Mouse (Mus musculus) spleen, postnatal 4 days (tissue): ENCODE measurements at regions not wholly inside any gene's neighbourhood (a gene's known extent, or its start where the extent isn't known, plus 50 kb on each side); places are given as distances from the start of the nearest gene placed in this dataset.

Source experiments
- DNase-seq, 2 experiments: peaks; one replicate each; pipeline ENCODE4 v3.0.0; 2022; ENCODE audit warnings: low spot score in 2 of 2

DNA sequence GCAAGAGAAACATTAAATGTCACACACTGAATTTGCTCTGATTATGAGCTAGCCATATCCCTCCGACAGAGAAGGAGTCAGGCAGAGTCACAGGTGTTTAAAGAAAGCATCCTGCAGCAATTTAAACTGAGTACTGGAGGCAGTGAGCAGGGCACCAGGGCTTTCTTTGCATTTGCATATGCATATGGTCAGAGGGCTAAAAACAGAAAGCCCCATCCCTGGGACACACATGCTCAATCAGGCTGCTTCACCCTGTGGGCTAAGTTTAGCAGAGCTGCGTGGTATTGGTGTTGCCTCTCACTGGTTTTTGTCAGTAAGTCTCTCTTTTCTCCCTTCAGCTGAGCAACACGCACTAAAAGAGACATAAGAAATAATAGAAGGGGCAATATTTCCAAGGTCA is 289.9 kb upstream of the Rps6ka3 start:
- no peak for DNase-seq

DNA sequence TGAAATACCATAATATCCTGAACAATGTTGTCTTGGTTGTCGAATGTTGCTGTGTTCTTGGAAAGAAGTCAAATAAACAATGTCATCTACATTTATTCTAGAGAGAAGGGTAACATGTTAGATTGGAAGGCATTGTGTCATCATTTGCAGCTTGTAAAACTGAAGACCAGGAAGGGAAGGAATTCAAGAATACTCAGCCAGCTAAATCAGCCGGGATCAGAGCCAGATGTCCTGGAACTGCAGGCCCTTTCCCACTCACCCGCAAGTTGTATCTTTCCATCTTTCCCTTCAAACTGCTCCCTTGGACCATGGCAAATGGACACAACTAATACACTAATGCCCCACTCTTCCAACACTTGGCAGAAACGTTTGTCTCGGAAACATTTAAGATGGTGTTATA is 288.7 kb upstream of the Rps6ka3 start:
- DNase-seq, result no peak

DNA sequence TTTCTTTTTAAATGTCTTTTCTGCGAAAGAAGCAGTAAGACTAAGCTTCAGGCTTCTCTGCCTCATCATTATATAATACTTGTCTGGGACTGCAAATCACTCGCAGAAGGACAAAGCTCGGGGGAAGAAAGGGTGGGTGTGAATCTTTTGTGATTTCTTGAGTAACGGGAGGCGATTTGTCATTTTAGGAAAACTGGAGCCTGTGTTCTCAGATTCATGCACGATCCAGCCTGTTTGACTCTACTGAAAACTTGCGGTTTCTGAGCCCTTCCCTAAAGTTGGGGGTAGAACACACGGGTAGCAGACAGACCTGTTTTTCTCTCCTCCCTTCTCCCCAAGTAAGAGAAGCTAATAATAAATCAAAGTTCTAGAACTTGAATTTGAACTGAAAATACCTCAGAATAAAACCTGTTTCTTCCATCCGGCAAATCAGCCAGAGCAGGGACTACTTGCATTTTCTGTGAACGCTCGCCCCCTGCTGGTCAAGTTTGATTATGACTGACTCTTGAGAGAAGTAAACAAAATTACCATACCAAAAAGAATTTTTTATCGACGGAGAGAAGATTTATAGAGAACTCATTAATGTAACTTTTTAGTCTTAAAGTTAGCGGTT is 288.2 kb upstream of the Rps6ka3 start:
- DNase-seq, result peak; percentile 12 to 78

DNA sequence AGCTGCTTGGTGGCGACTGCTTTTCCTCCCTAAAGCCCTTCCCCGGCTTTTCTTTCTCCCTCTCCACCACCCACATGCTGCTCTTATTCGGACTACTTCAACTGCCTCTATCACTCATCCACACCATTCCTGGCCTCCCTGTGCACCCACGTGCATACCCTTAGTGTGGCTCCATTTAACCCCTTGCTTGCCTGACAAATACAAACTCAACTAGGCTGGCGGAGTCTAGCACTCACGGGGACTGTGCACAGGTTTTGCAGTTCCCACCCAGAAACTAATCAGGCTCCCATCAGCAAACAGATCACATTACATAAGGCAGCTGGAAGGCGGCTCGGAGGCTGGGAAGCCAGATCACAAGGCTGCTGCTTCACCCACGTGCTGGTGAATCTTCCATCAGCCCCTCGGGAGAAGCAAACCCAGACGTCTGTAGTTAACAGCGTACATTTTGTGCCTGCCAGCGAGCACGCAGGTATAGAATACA is 287.0 kb upstream of the Rps6ka3 start:
- DNase-seq, result no peak

DNA sequence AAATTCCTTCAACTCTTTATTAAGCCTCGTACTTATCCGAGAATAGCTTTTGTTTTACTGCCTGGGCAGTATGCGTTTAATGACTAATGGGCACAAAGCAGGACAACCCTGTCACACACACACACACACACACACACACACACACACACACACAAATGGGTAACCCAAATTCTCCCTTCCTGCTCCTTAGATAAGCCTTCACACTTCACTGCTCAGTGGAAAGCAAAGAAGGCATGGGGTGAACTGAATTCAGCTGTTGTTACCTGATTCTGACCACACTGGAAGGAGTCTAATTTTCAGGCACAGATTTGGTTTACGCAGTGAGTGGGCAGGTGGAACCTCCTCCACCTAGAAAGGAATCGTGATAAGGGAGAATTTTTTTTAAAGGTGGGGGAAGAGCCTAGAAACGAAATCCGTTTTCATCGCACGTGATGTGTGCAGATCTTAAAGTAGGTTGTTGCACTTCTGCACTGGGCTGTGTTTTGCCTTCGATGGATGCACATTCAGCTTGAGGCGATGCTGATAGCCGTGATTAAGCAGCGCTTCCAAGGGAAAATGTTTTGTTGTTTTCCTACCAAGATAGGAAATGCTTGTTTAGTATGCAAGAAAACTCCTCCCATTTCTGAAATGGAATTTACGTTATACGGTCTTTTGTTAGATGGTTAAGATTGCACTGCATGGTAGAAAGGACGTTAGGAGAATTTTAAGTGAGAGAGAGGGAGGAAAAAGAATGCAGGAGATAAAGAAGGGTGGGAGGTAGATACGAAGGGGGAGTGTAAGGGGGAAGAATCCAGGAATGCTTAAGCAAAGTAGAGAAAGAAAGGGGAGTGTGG is 286.2 kb upstream of the Rps6ka3 start:
- DNase-seq, result no peak

DNA sequence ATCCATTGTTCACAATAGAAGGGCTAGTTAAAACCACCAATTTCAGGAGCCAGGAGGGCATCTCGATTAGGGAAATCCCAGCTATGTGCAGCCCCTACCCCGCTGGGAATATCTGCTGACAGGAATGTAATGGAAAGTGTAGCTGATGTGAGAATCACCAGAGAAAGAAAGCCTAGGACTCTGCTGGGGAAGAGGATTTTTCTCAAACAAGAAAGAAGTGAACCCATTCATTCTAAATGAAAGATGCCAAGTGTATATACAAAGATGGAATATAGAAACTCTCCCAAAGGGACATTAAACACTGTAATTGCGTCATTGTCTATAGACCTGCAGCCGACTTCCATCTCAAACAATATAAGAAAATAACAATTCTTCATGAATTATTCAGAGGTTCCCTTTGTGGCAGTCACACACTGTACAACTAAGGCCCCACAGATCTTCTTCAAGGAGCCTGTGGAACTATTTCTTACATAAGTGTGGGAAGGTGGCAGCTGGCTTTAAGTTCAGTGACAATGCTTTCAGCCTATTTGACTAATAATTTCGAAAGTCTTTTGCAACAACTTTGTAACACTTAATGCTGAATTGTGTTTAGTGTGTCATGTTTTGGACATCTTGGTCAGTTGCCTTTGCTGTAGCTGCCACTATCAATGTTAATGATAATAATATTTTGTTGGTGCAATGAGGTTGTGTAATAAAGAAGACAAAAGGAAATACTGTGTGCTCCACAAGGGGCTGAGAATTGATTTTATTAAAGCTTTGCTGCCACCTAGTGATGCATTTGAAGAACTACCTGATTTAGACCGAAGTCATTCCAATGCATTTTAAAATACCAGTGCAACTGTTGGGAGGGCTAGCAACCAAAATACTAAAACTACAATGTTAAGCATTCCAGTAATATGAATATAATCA is 285.4 kb upstream of the Rps6ka3 start:
- DNase-seq, result no peak

DNA sequence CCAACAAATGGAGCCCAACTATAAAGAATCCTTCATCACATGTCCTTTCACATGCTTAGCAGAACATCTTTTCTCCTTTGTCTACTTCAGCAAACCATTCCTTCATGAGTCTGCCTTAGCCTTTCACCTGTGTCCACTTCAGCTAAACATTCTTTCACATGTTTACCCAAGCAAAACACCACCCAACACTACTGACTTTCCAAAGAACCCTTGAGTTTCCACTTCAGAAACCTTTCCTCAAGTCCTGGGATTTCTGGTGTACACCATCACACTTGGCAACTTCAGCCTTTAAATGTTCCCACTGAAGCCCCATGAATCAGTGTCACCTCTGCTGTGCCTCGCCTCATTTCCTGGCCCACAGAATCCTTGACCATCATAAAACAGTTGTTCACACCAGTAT is 278.2 kb upstream of the Rps6ka3 start:
- DNase-seq, result no peak

GRCm38 (mm10) chrX:158947191-158947590 is 262.9 kb upstream of the Rps6ka3 start:
- no peak for DNase-seq

GRCm38 (mm10) chrX:158971726-158972125 is 238.4 kb upstream of the Rps6ka3 start:
- DNase-seq, result no peak

DNA sequence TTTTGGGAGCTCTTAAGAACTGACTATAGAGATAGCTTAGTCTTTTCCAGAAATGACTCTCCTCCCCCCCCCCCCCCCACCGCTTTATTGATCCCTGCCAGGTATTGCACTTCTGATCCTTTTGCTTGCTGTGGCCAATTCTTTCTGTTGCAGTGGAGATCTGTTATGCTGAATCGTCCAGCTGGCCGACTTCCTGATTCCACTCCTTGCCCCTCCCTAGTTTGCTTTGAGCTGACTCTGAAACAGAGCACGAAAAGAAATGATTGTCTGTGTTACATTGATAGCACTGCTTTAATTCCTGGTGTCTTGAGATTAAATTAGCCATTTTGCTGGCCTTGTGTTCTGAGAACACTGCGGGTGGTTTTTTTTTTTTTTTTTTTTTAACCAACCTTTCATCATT is 233.5 kb upstream of the Rps6ka3 start:
- no peak for DNase-seq

- DNase-seq, result no peak
Measured at GRCm38 (mm10) chrX:158984721-158985120, 225.4 kb upstream of the Rps6ka3 start.

- no peak for DNase-seq
Measured at GRCm38 (mm10) chrX:158987676-158988075, 222.4 kb upstream of the Rps6ka3 start.

- DNase-seq, result no peak
Measured at GRCm38 (mm10) chrX:159018955-159019354, 191.2 kb upstream of the Rps6ka3 start.

DNA sequence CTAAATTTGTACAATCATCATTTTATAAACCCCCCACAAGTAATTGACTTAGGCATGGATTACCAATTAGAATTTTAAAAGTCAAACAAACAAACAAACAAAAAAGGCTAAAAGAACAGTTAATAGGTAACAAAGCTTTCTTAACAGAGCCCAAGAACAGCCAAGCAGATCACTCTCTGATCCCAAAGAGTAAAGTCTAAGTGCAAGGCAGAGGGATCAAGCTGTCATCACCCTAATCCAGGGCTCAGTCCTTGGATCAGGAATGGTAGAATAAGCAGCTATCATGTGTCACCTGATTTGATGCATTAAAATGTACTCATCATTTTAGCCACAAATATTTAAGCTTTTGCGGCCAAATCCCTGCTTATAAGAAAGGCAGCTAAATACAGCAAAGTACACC is 183.8 kb upstream of the Rps6ka3 start:
- no peak for DNase-seq

GRCm38 (mm10) chrX:159031927-159032326 is 178.2 kb upstream of the Rps6ka3 start:
- DNase-seq, result no peak

- DNase-seq, result peak; percentile 43 to 82
Measured at GRCm38 (mm10) chrX:159043432-159043831, 166.7 kb upstream of the Rps6ka3 start.

DNA sequence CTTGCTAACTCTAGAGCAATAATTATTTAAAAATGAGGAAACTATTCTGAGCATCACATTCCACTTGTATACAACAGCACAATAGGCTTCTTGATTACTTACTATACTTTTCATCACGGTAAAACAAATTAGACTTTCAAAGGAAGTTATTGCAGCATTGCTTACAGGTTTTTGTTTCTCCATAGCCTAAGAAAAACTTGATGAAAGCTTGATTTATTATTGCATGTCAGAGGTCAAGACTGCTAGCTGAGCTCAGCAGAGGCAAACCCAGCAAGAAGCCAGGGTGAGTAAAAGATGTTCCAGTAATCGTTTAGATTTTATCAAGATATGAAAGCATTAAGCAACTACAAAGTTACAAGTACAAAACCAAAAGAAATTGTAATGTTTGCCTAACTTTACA is 162.2 kb upstream of the Rps6ka3 start:
- no peak for DNase-seq

DNA sequence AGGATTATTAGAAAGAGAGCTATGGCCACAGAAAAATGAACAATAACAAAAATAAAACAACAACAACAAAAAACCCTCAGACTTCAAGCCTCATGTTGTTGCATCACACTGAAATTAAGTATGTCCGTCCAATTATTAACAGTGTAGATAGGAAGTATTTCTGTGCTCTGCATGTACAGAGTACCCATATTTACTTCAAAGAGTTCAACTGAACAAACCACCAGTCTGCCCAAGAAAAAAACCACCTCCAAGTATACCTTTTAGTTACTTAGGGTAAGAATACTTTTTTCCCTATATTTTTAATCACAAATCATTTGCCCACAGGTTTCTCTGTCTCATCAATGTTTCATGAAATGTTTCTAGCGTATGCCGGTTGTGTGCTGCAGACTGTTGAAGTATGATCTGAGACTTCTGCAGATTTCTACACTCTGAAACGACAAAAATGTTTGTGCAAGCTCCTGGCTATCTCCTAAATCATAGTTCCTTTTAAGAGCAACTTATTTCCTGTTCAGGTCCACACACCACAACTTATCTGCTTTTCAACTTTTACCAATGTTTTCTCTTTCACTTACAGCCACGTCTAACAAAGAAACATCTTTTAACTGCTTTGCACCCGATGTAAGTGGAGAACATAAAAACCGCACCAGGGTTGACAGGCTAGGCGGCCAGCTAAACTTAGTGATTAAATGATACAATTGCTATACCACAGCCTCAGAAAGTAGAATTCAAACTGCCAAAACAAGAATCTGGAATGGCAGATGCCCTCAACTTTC is 154.2 kb upstream of the Rps6ka3 start:
- no peak for DNase-seq

DNA sequence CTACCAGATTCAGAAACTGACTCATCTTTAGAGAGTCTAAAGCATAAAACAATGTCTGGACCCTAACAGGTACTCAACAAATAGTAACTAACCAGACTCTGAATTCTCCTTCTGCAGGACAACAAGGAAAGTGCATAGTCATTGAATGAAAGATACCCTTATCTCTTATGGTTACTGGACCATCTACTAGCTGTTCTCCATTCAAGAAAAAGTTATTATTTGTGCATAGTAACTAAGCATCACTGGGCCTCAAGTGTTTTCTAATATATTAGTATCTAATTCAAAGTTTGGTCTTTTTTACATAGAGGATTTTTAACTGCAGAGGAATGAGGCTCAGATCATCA is 153.7 kb upstream of the Rps6ka3 start:
- no peak for DNase-seq

DNA sequence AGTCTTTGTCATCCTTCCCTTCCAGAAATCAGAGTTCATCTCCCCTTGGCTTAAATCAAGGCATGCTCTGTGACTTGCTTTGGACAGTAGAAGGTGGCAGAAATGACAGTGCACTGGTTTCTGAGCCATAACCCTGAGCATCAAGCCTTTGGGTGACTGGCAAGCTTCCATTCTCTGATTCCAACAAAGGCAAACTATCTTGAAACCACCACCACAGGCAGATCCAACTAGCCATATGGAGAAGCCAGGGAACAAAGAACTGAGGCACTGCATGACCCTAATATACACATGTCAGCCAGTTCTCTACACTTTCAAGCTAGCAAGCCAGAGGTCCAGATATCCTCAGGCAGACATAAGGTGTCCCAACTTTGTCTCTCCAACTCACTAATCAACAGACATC is 151.2 kb upstream of the Rps6ka3 start:
- DNase-seq, result no peak

GRCm38 (mm10) chrX:159061322-159061721 is 148.8 kb upstream of the Rps6ka3 start:
- no peak for DNase-seq

- DNase-seq, result no peak
Measured at GRCm38 (mm10) chrX:159066212-159066611, 143.9 kb upstream of the Rps6ka3 start.
